Mouse (Mus musculus): Measurements from ENCODE around the gene B3galt6. TPM values are rescaled to one million over a fixed set of nuclear protein-coding genes. Genes with fewer than 3 reads are reported as not detected.

B3galt6 gene
- total RNA-seq (2017) = 2.9 and 3.7 TPM in 2 replicates

- ATAC-seq (ENCODE audit: extremely low read depth, insufficient number of reproducible peaks, low FRiP score, poor library complexity, severe bottlenecking) = peak; percentile 71
Measured at GRCm38 (mm10) chr4:155992241-155992905, at the start of gene B3galt6, which contains the start of gene Sdf4. Gene B3galt6 (minus strand): TSS chr4:155992649. Gene Sdf4 (plus strand): TSS chr4:155992872.

- ATAC-seq (ENCODE audit: extremely low read depth, insufficient number of reproducible peaks, low FRiP score, poor library complexity, severe bottlenecking) = peak; percentile 13; the same call in 1 of the 2 replicates
Measured at GRCm38 (mm10) chr4:156034901-156035300, 42.5 kb upstream of the B3galt6 start.

GRCm38 (mm10) chr4:156034301-156034700, 41.9 kb upstream of the B3galt6 start:
- no peak for ATAC-seq (ENCODE audit: extremely low read depth, insufficient number of reproducible peaks, low FRiP score, poor library complexity, severe bottlenecking)

GRCm38 (mm10) chr4:156033476-156034119, 41.1 kb upstream of the B3galt6 start:
- peak; percentile 70 for ATAC-seq (ENCODE audit: extremely low read depth, insufficient number of reproducible peaks, low FRiP score, poor library complexity, severe bottlenecking)

GRCm38 (mm10) chr4:156032856-156033255, 40.4 kb upstream of the B3galt6 start:
- ATAC-seq (ENCODE audit: extremely low read depth, insufficient number of reproducible peaks, low FRiP score, poor library complexity, severe bottlenecking) = no peak

- ATAC-seq (ENCODE audit: extremely low read depth, insufficient number of reproducible peaks, low FRiP score, poor library complexity, severe bottlenecking) = peak; percentile 41
Measured at GRCm38 (mm10) chr4:156031593-156032391, 39.3 kb upstream of the B3galt6 start.

GRCm38 (mm10) chr4:156031255-156031592, 38.8 kb upstream of the B3galt6 start:
- ATAC-seq (ENCODE audit: extremely low read depth, insufficient number of reproducible peaks, low FRiP score, poor library complexity, severe bottlenecking) = no peak

GRCm38 (mm10) chr4:156030651-156031118, 38.2 kb upstream of the B3galt6 start:
- ATAC-seq (ENCODE audit: extremely low read depth, insufficient number of reproducible peaks, low FRiP score, poor library complexity, severe bottlenecking) = no peak

- no peak for ATAC-seq (ENCODE audit: extremely low read depth, insufficient number of reproducible peaks, low FRiP score, poor library complexity, severe bottlenecking)
Measured at GRCm38 (mm10) chr4:156028580-156028979, 36.1 kb upstream of the B3galt6 start.

GRCm38 (mm10) chr4:156026013-156026412, 33.6 kb upstream of the B3galt6 start, which contains the start of gene Tnfrsf18:
Gene Tnfrsf18 (plus strand): TSS chr4:156026164.
- ATAC-seq (ENCODE audit: extremely low read depth, insufficient number of reproducible peaks, low FRiP score, poor library complexity, severe bottlenecking) = peak; percentile 47

GRCm38 (mm10) chr4:156024184-156024583, 31.7 kb upstream of the B3galt6 start:
- no peak for ATAC-seq (ENCODE audit: extremely low read depth, insufficient number of reproducible peaks, low FRiP score, poor library complexity, severe bottlenecking)

- ATAC-seq (ENCODE audit: extremely low read depth, insufficient number of reproducible peaks, low FRiP score, poor library complexity, severe bottlenecking) = no peak
Measured at GRCm38 (mm10) chr4:156023520-156023919, 31.1 kb upstream of the B3galt6 start.

GRCm38 (mm10) chr4:156021942-156022419, 29.5 kb upstream of the B3galt6 start:
- peak; percentile 33; the same call in 1 of the 2 replicates for ATAC-seq (ENCODE audit: extremely low read depth, insufficient number of reproducible peaks, low FRiP score, poor library complexity, severe bottlenecking)

- no peak for ATAC-seq (ENCODE audit: extremely low read depth, insufficient number of reproducible peaks, low FRiP score, poor library complexity, severe bottlenecking)
Measured at GRCm38 (mm10) chr4:156021381-156021780, 28.9 kb upstream of the B3galt6 start.

- ATAC-seq (ENCODE audit: extremely low read depth, insufficient number of reproducible peaks, low FRiP score, poor library complexity, severe bottlenecking) = no peak
Measured at GRCm38 (mm10) chr4:156019771-156020170, 27.3 kb upstream of the B3galt6 start.

GRCm38 (mm10) chr4:156014436-156014835, 22.0 kb upstream of the B3galt6 start:
- ATAC-seq (ENCODE audit: extremely low read depth, insufficient number of reproducible peaks, low FRiP score, poor library complexity, severe bottlenecking) = no peak

- no peak for ATAC-seq (ENCODE audit: extremely low read depth, insufficient number of reproducible peaks, low FRiP score, poor library complexity, severe bottlenecking)
Measured at GRCm38 (mm10) chr4:156013637-156014036, 21.2 kb upstream of the B3galt6 start, which contains the start of gene Tnfrsf4. Gene Tnfrsf4 (plus strand): TSS chr4:156013843.

- ATAC-seq (ENCODE audit: extremely low read depth, insufficient number of reproducible peaks, low FRiP score, poor library complexity, severe bottlenecking) = no peak
Measured at GRCm38 (mm10) chr4:156008369-156008768, 15.9 kb upstream of the B3galt6 start.

GRCm38 (mm10) chr4:156004109-156004508, 11.7 kb upstream of the B3galt6 start:
- ATAC-seq (ENCODE audit: extremely low read depth, insufficient number of reproducible peaks, low FRiP score, poor library complexity, severe bottlenecking) = no peak
